Mouse (Mus musculus): ENCODE measurements around the gene Syne1.
A peak's percentile ranks its signal among the peaks of the same experiment; 100 is the strongest.

The Syne1 gene

DNA sequence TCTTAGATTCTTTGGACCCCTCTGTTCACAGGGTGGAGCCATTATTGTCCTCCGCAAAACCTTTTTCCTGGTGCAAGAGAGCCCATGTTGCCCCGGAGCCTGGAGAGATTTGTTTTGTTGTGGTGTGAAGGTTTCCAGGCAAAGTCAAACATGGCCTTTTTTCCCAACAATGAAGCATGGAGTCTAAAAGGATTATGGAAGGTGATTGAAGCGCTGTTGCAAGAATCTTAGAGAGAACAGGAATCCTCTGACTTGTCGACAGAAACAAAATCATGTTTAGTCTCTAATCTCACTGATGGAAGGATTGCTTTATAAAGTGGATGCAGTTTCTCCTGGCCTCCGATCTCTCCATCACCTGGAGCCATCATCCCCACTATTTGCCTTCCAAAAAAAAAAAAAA, at the start of gene Syne1:
Syne1 (minus strand) TSS at position 101 of the 400 bp plus-strand sequence.
- no peak for DNase-seq (ENCODE audit: low spot score)

DNA sequence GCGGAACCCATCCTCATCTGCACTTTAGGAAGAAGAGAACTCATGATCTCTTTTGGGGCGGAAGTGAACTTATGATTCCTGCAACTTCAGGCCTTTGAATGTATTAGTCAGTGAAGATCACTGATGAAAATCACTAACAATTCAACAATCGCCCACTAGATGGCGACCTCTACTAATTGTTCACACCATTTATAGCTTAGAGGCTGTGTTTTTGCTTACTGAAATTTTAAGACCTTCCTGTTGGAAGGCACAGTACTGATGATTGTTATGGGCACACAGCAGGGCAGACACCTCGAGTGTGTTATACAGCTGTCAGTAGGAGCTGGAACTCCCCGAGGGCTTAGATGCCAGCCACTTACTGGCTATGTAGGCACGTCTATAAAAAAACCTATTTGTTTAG, 48.8 kb upstream of the Syne1 start:
- peak; percentile 89 for DNase-seq (ENCODE audit: low spot score)

DNA sequence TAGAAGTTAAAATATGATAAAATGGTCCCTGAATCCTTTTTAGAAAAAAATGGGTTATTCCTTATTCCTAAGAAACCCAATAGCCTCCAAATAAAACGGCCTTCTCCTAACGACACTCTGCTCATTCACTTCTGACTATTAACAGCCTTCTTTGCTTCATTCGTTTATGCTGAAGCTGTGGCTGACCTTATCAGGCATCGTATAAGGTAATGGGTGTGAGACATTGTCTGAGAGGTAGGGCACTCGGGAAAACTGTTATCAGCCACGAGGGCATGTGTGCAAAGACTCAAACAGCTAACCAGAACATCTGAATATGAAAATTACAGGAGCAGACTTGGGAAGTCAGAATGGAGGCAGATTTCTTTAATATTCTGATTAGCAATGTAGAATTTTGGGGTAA, 45.3 kb upstream of the Syne1 start:
- no peak for DNase-seq (ENCODE audit: low spot score)

DNA sequence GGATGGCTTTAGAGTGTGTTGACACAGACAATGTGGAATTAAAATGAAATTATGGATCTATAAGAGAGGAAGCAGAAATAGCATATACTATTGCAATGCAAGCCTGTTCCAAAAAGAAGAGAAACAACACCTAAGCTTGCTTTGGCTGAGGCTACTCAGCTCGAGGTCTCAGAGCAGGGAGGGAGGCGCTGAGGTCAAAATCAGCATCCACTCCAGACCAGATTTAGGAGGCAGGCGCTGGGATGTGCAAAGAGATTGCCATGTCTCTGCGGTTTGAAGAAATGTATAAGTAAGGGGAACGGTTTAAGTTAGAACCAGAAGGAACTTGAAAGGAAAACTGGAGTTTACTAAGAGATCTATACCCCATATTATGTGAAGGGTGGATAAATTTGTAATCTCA, 43.2 kb upstream of the Syne1 start:
- no peak for DNase-seq (ENCODE audit: low spot score)

DNA sequence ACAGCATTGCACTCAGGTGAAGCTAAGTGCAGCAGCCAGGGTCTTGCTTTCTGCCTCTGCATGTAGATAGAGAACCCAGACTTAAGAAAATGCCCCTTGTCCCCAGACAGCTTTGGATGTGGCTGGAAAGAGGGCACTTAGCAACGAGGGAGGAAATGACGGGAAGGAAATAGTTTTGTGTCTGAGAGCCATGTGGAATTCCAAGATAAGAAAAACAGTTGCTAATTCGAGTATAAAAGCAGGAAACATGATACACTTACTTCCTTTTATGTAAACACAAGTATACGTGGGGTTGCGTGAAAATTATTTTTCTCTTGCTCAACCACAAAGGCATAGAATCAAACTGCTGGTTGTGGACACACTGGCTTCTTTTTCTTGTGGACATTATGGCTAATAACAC, 42.2 kb upstream of the Syne1 start, which contains the start of gene Myct1:
Myct1 (plus strand) TSS at position 312 of the 400 bp plus-strand sequence.
- peak; percentile 4 for DNase-seq (ENCODE audit: low spot score)

DNA sequence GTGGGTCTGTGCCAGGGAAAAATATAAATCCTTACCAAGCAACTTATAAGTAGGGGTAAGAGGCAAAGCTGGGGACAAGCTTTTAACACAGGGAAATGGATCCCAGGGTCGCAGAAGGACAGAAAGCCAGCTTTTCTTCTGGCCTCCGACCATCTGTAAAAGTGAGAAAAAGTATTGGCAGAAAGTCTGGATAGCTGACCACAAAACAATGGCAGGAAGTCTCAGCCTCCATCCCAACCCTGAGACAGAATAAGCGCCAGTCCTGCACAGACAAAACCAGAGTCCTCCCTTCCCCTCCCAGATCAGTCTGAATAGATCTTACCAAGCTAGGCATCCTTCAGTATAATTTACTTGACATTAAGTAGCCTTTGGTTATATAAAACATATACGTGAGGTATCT, 40.7 kb upstream of the Syne1 start:
- DNase-seq (ENCODE audit: low spot score) = no peak

DNA sequence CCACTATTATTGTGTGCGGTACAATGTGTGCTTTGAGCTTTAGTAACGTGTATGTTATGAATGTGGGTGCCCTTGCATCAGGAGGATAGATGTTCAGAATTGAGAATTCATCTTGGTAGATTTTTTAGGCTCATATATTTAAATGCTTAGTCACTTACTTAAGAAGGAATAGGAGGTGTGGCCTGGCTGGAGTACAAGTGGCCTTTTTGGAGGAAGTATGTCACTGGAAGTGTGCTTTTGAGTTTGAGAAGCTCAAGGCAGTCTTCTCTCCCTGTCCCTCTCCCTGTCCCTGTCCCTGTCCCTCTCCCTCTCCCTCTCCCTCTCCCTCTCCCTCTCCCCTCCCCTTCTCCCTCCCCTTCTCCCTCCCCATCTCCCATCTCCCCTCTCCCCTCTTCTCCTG, 39.8 kb upstream of the Syne1 start:
- DNase-seq (ENCODE audit: low spot score) = no peak

DNA sequence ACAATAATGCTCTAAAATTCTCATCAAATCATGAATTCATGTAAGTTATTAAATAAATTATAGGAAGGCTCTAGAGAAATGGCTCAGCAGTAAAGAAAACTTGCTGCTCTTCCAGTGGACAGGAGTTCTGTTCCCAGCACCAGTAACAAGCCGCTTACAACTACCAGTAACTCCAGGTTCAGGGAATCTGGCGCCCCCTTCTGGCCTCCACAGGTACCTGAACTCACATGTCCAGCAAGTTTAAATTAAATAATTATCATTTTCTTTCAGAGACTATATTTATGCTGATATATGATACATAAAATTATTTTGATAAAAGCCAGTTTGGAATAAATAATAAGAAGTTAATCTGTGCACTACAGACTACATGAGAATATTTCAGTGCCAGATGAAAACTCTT, 22.0 kb upstream of the Syne1 start:
- no peak for DNase-seq (ENCODE audit: low spot score)

DNA sequence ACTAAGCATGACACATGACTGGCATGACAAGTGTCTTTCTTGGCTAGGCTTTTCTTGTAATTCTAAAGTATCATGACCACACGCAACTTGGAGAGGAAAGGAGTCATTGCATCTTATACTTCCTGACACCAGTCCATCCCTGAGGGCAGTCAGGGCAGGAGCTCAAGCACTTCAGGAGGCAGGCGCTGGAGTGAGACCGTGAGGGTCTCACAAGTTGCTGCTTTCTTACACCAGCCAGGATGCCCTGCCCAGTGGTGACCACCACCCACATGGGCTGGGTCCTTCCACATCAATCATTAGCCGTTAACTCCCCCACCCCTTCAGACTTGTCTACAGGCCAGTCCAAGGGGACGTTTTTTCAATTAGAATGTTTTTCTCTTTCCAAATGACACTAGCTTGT, 20.1 kb upstream of the Syne1 start:
- DNase-seq (ENCODE audit: low spot score) = no peak

DNA sequence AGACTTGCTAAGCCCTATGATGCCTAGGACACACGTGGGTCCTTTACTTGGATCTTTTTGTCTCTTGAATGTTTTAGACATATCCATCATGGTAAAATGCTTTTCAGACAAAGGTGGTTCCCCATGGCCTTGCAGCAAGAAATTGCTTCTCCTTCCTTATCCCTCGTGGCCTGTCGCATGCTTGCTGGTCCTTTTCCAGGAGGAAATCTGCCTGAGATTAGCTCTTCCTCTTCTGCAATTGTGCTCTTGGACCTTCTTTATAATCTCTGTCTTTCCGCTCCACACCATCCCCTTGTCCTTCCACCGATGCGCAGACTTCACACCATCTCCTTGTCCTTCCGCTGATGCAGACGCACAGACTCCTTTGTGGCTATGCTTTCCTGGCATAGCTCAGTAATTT, 18.8 kb upstream of the Syne1 start:
- DNase-seq (ENCODE audit: low spot score) = no peak

DNA sequence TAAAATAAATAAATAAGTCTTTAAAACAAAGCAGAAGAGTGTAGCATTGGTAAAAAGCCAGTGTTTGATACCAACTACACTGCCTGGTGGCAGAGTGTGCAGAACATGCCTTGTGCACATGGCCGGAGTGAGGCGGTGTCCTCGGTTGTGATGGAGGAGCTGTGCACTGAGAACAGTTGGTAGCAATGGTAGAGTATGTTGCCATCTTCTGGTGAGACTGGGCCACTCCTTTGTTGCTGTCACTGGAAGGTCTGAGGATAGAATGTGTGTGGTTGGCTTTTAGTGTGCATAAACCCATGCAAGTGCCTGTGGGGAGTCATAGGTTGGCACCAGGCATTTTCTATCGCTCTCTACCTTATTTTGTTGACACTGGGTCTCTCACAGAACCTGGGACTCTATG, 17.7 kb upstream of the Syne1 start:
- DNase-seq (ENCODE audit: low spot score) = no peak

DNA sequence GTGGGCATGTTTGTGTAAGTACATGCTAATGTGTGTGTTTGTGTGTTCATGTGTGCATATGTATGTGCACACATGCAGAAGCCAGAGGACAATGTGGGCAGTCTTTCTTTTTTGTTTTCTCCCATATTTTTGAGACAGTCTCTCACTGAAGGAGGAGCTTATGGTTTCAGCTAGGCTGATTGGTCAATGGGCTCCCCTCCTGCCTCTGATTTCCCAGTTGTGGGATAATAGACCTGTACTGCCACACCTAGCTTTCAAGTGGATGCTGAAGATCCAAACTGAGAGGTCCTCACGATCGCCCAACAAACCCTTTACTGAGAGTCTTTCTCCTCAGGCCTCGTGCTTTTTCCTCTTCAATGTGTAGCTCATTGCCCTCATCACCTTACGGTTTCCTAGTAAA, 10.4 kb upstream of the Syne1 start:
- no peak for DNase-seq (ENCODE audit: low spot score)

DNA sequence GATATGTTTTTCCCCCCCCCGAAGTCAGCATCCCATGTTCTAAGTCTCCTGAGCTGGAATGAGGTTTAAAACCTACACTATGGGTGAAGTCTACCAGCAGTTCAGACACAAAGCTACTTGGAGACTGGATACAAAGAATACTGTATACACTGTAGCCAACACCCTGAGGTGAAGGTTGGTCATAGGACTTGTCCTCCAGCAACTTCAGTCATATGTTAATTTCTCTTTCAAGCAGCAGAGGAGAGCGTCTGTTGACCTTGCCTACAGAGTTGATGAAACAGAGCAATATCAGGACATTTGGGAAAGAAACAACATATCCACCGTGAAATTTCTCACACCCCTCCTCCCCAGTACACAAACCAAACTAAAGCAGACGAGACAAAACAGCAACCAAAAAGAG, 9.2 kb upstream of the Syne1 start:
- no peak for DNase-seq (ENCODE audit: low spot score)

DNA sequence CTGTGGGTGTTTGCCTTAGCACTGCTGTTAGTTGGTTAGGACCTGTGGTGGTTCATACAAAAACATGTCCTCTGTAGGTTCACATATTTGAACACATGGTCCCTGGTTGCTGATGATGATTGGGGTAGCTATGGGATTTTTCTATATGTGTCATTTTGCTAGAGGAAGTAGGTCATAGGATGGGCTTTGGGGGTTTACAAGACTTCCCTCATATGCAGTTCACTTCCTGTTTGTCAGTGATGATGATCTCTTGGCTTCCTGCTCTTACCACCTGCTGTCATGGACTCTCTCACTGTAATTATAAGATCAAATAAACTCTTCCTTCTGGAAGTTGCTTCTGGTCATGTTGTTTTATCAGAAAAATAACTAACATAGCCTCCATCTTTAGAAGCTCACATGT, 7.5 kb upstream of the Syne1 start:
- DNase-seq (ENCODE audit: low spot score) = no peak

DNA sequence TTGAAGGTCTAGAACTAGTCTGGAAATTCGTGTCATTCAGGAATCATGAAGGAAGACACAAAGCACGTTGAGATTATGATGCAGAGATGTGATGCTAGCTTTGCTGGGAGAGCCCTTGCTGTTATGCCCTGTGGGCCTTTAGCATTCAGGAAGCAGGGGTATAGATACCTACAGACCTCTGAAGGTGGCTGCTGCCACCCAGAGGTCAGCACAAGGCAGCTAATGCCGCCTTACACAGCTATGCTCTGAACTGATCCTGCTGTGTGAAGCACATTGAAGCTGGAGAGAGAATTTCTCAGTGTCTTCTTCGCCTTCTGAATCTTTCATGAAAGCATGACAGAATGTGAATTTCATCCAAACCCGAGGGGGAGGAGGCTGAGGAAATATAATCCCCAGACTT, 3.7 kb upstream of the Syne1 start:
- peak; percentile 23 for DNase-seq (ENCODE audit: low spot score)

DNA sequence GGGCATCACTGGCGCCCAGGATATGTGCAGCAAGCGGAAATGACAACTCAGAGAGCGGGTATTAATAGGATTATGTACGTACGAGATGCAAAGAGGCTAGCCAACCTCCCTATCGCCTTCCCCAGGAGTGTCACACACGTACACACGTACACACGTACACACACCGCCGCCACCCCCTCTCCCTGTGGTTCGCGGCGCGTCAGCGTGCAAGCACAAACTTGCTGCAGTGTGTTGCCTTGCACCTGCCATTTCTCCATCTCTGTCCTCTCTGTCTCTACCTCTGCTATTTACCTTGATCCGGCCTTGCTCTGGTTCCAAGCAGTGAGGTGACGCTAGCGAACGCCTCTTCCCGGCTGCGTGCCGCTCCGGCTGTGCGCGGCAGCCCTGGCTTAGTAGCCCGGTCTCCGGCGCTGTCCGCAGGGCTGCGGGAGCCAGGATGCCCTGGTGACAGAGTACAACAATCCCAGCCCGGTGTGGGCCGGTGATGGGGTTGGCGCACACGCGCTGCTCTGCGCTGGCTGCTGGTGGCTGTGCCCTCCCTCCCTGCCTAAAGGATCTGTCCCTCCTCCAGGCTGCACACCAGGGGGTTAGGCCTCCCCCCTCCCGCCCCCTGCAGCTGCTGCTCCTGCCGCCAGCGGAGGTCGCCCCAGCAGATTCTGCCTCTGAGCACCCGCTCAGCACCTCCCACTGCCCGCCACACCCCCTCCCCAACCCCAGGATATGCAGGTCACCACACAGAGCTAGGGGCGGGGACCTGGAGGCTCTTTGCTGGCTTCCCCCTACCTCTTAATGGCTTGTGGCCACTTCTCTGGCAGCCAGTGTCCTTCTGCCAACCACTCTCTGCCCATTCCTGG, 887 bp downstream of the Syne1 start:
- peak; percentile 66 for DNase-seq (ENCODE audit: low spot score)

DNA sequence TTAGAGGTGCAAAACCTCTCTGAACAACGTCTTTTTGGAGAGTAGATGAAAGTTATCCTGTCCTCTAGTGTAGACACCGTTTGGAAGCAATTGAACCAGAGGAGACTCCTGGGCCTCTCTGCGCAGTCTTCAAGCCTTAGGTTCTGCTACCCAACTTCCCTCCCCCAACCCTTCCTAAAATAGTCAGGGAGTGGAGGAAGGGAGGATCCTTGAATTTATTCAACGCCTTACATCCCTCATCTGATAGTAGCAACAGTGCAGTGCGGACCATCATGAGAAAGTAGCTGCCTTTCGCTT, 1.5 kb downstream of the Syne1 start:
- DNase-seq (ENCODE audit: low spot score) = no peak

DNA sequence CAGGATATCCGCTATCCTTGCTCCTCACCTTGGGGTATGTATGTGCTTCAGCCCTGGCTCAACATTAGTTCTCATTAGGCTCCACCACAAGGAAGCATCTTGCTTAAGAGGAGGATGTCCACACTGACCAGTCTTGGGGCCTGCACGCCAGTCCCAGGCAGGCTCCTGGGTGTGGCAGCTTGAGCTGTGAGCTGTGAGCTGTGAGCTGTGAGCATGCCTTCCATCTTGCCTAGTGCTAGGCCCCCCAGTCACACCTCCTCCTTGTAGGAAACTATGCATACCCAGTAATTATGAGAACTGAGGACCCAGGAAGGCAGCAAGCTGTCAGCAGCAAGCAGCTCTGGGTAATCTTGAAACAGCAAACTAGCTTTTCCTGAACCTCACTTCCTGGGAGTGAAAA, 2.6 kb downstream of the Syne1 start:
- DNase-seq (ENCODE audit: low spot score) = no peak

DNA sequence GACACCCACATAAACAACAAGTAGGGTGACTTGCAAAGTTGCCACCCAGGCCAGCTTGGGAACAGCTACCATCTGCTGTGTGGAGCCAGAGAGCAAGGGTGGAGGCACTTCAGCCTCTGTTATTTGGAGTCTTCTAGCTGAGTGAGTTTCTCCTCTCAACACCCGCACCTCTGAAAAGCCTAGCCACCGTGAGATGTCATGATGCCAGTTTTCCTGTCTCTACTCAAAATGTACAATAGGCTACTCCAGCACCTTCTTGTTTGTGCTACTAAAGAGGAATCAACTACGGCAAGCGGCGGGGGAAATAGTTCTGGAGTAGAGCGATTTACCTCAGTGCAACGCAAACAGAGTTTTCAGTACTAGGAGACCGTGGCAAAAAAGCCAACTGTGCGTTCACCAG, 3.5 kb downstream of the Syne1 start:
- no peak for DNase-seq (ENCODE audit: low spot score)

DNA sequence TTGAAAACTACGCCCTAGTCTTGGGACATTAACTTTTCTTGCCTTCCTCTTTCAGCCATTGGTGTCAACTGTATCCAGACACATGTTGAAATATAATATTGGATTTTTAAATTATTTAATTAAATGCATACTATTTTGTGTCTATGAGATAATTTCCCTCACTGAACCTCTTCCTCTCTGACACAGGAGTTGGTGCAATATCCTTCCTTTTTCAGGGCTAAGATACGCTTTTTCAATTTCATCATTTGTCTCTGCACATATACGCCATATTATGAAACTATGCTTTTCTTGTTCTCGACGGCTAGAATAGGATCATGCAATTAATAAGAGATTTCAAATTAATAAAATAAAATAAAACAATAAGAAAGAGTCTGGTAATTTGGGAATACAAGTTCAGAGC, 4.9 kb downstream of the Syne1 start:
- no peak for DNase-seq (ENCODE audit: low spot score)

DNA sequence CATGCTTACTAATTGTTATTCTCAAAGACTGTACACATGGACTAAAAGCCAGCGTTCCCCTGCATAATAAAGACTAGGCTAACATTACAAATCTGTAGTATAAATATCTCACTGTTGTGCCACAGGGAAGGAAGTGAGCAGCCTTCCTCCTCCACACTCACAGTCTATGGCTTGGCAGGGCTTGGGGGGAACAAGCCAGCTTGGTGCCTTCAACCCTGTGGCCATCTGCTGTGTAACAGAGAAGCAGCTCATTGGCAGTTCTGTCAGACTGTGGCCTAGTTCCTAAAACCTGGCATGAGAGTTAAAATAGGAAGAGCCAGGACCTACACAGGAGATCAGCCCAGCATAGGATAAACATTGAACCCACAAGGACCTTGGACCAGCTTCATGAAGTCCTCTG, 23.0 kb downstream of the Syne1 start:
- DNase-seq (ENCODE audit: low spot score) = no peak

DNA sequence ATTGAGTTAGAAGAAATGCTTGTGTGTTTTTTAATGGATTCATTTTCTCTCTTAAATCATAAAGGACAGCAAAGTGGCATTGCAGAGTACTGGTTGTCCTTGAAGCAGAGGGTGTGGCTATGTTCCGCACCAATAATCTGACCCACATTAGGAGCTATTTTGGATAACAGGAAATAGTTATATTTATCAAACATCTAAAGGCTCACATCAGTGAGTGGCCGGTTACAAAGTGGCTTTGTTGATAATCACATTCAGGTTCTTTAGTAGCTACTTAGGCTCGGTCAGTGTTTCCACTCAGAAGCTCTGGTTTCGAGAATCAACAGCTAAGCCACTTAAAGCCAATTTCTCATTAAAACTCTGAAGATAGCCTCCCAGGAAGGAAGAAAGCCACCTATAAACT, 23.6 kb downstream of the Syne1 start:
- DNase-seq (ENCODE audit: low spot score) = no peak

DNA sequence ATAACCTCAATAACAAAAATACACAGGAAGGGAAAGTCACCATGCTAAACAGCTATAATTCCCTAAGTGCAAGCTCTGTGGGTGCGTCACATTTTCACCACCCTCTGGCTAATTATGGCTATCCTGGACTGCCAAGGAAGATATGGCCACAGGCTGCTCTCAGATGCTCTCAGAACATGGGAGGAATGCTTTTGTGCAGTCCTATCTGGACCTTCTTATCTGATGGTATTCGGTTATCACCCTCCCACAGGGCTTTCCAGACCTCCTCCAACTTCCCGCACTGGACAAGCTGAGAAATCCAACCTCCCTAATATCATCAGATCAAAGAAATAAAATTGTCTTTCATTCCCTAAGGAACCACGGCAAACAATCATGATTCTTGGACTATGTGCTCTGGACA, 28.4 kb downstream of the Syne1 start:
- no peak for DNase-seq (ENCODE audit: low spot score)

DNA sequence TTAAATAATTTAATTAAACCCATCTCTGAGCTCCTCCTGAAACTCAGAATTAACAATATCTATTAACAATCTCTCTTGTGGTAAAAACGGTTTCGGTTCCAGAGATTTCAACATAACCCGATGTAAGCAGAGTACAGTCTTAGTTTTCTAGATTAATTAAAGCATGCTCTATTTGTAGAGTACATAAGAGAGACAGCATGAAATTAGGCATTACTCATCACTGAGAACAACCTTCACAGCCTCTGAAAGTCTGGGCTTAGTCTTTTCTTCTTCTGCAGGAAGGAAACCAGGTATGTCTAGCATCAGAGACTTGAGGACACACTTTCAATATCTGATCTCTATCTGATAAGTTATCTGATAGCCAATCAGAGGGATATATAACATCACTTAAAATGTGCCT, 29.0 kb downstream of the Syne1 start:
- no peak for DNase-seq (ENCODE audit: low spot score)

DNA sequence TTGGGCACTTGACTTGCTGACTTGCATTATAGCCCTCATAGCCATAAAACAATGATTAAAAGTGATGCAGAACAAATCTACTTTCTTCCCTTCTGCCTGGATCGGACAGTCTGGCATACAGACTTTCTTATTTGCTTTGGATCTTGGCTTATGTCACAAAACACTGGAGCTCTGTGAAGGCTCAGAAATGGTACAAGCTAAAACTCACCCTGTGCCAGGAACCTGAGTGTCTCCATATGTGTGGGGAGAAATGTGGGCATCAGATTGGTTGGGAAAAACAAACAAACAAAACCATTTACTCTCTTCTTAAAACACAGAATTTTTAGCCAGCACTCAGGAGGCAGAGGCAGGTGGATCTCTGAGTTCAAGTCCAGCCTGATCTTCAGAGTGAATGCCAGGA, 30.6 kb downstream of the Syne1 start:
- no peak for DNase-seq (ENCODE audit: low spot score)
